In the genomic region with DNA sequence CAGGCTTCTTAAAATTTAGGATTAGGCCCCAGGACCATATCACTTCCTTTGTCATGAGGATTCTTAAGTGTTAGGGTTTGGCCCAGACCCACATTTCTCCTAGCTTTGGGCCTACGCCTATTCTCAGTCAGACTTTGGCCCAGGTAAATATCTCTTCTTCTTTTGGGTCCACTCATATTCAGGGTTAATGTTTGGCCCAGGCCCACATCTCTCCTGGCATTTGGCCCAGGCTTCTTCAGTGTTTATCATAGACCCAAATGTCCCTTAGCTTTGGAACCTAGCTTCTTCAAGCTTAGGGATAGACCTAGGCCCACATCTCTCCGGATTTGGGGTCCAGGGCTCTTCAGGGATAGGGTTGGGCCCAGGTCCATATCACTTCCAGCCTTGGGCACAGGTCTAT, we compare ENCODE assay signal across 22 mouse cellular contexts.
DNase-seq lines count a peak whose midpoint lies in the region; ATAC-seq lines count a peak whose summit lies in the region.
"Had no signal": no experiment of that assay in that cellular context is flagged by ENCODE, and none has a peak within 500 bp of the region (broad histone marks: within the 10 kb centered on the region; RNA-seq: fewer than 3 reads in every experiment).

No protein-coding gene starts in this region.

- WGBS in kidney, embryonic 16.5 days: 79% methylated on average over 2 of the region's 2 CpGs
- 88% methylated on average over 2 of the region's 2 CpGs for WGBS in forebrain, embryonic 13.5 days
- 88% methylated on average over 2 of the region's 2 CpGs for WGBS in forebrain, embryonic 14.5 days

- no peak overlapping the region for H3K4me2 ChIP-seq in kidney, embryonic 16.5 days (replicated peaks; ENCODE audit: low read depth, low read length)
- H3K4me2 ChIP-seq in forebrain, embryonic 13.5 days: no peak overlapping the region
- H3K4me2 ChIP-seq in forebrain, embryonic 14.5 days (ENCODE audit: low read length): no peak overlapping the region
- H3K4me2 ChIP-seq: embryonic facial prominence, embryonic 13.5 days; heart, embryonic 13.5 days; hindbrain, embryonic 15.5 days; limb, embryonic 12.5 days; liver, embryonic 13.5 days; lung, embryonic 15.5 days; midbrain, embryonic 12.5 days; neural tube, embryonic 12.5 days had no signal

- no peak overlapping the region for H3K4me3 ChIP-seq in kidney, embryonic 16.5 days (ENCODE audit: low read length)
- H3K4me3 ChIP-seq in forebrain, embryonic 13.5 days: no peak overlapping the region
- H3K4me3 ChIP-seq in forebrain, embryonic 14.5 days (ENCODE audit: low read depth, low read length): no peak overlapping the region
- H3K4me3 ChIP-seq: embryonic facial prominence, embryonic 13.5 days; gastrocnemius, adult 2 months; heart, embryonic 13.5 days; hindbrain, embryonic 15.5 days; limb, embryonic 12.5 days; liver, embryonic 13.5 days; lung, embryonic 15.5 days; midbrain, embryonic 12.5 days; neural tube, embryonic 12.5 days had no signal

- no peak overlapping the region for H3K9ac ChIP-seq in kidney, embryonic 16.5 days (replicated peaks; ENCODE audit: low read length)
- H3K9ac ChIP-seq in forebrain, embryonic 13.5 days: no peak overlapping the region
- H3K9ac ChIP-seq in forebrain, embryonic 14.5 days (ENCODE audit: low read length): no peak overlapping the region
- H3K9ac ChIP-seq: embryonic facial prominence, embryonic 13.5 days; forebrain, postnatal 0 days; heart, embryonic 13.5 days; hindbrain, embryonic 15.5 days; limb, embryonic 12.5 days; liver, embryonic 13.5 days; lung, embryonic 15.5 days; midbrain, embryonic 12.5 days; neural tube, embryonic 12.5 days had no signal

- H3K9me3 ChIP-seq in kidney, embryonic 16.5 days (ENCODE audit: low read length): no peaks in the 10 kb centered on the region
- no peaks in the 10 kb centered on the region for H3K9me3 ChIP-seq in forebrain, embryonic 13.5 days (replicated peaks)
- H3K9me3 ChIP-seq in forebrain, embryonic 14.5 days (replicated peaks; ENCODE audit: control insufficient read depth, low read length): no peaks in the 10 kb centered on the region
- H3K9me3 ChIP-seq: embryonic facial prominence, embryonic 13.5 days; heart, embryonic 13.5 days; hindbrain, embryonic 15.5 days; limb, embryonic 12.5 days; liver, embryonic 13.5 days; lung, embryonic 15.5 days; midbrain, embryonic 12.5 days; neural tube, embryonic 12.5 days had no signal

- no peaks in the 10 kb centered on the region for H3K4me1 ChIP-seq in kidney, embryonic 16.5 days (ENCODE audit: insufficient read depth, low read length)
- no peaks in the 10 kb centered on the region for H3K4me1 ChIP-seq in forebrain, embryonic 13.5 days
- no peaks in the 10 kb centered on the region for H3K4me1 ChIP-seq in forebrain, embryonic 14.5 days (ENCODE audit: control insufficient read depth, insufficient read depth, low read length)
- H3K4me1 ChIP-seq: embryonic facial prominence, embryonic 13.5 days; heart, embryonic 13.5 days; hindbrain, embryonic 15.5 days; limb, embryonic 12.5 days; liver, embryonic 13.5 days; lung, embryonic 15.5 days; midbrain, embryonic 12.5 days; neural tube, embryonic 12.5 days had no signal

- H3K36me3 ChIP-seq in kidney, embryonic 16.5 days (ENCODE audit: insufficient read depth, low read length): no peaks in the 10 kb centered on the region
- no peaks in the 10 kb centered on the region for H3K36me3 ChIP-seq in forebrain, embryonic 13.5 days (ENCODE audit: poor library complexity, severe bottlenecking)
- H3K36me3 ChIP-seq in forebrain, embryonic 14.5 days (ENCODE audit: control insufficient read depth, insufficient read depth, low read length): no peaks in the 10 kb centered on the region
- H3K36me3 ChIP-seq: embryonic facial prominence, embryonic 13.5 days; heart, embryonic 13.5 days; hindbrain, embryonic 15.5 days; limb, embryonic 12.5 days; liver, embryonic 13.5 days; lung, embryonic 15.5 days; midbrain, embryonic 12.5 days; neural tube, embryonic 12.5 days had no signal

- ATAC-seq in kidney, embryonic 16.5 days (ENCODE audit: low FRiP score, low TSS enrichment): no peak
- no peak for ATAC-seq in forebrain, embryonic 13.5 days
- no peak for ATAC-seq in forebrain, embryonic 14.5 days
- ATAC-seq: forebrain, postnatal 0 days; intestine, embryonic 16.5 days had no signal

- H3K27me3 ChIP-seq in kidney, embryonic 16.5 days (ENCODE audit: insufficient read depth, low read length): no peaks in the 10 kb centered on the region
- no peaks in the 10 kb centered on the region for H3K27me3 ChIP-seq in forebrain, embryonic 13.5 days
- no peaks in the 10 kb centered on the region for H3K27me3 ChIP-seq in forebrain, embryonic 14.5 days (replicated peaks; ENCODE audit: control insufficient read depth, insufficient read depth, low read length)
- H3K27me3 ChIP-seq: CH12.LX; embryonic facial prominence, embryonic 13.5 days; heart, embryonic 13.5 days; hindbrain, embryonic 15.5 days; limb, embryonic 12.5 days; liver, embryonic 13.5 days; lung, embryonic 15.5 days; midbrain, embryonic 12.5 days; neural tube, embryonic 12.5 days had no signal

- no peak overlapping the region for H3K27ac ChIP-seq in kidney, embryonic 16.5 days (ENCODE audit: low read length)
- H3K27ac ChIP-seq in forebrain, embryonic 13.5 days: no peak overlapping the region
- H3K27ac ChIP-seq in forebrain, embryonic 14.5 days (ENCODE audit: low read depth, low read length): no peak overlapping the region
- H3K27ac ChIP-seq: embryonic facial prominence, embryonic 13.5 days; gastrocnemius, adult 2 months; heart, embryonic 13.5 days; hindbrain, embryonic 15.5 days; limb, embryonic 12.5 days; liver, embryonic 13.5 days; lung, embryonic 15.5 days; midbrain, embryonic 12.5 days; neural tube, embryonic 12.5 days had no signal

- DNase-seq in kidney, adult 11 months: peak; percentile 57
- peak; percentile 37 to 50 for DNase-seq in cerebellum, adult 18-20 months
- peak; percentile 53 for DNase-seq in cerebellum, postnatal 10 days
- peak; percentile 40 for DNase-seq in kidney, postnatal 14 days
- DNase-seq in frontal cortex, postnatal 10 days (ENCODE audit: low spot score in 2 of 2): no peak
- no peak for DNase-seq in forebrain, embryonic 14.5 days (ENCODE audit: low spot score)
- DNase-seq: adrenal gland, postnatal 14 days; forebrain, postnatal 0 days; gastrocnemius, adult 2 months; liver, embryonic 13.5 days; right cerebral cortex, adult 18-20 months had no signal

Comparison
In these comparisons a context has a peak if more than half of its experiments do, and no peak if none do; other contexts are left out.
1. DNase-seq: peak in kidney, adult 11 months (single experiment), cerebellum, adult 18-20 months (2 of 2), cerebellum, postnatal 10 days (2 of 2) and kidney, postnatal 14 days (single experiment); none in frontal cortex, postnatal 10 days (0 of 2) and forebrain, embryonic 14.5 days (single experiment).